Mouse (Mus musculus): ENCODE measurements around the gene Patl1.

GRCm38 (mm10) chr19:11911603-11912002 is 596 bp upstream of the Patl1 start:
- TF ChIP-seq CTCF (IDR thresholded peaks at IDR 0.05) (no peak), EP300 (IDR thresholded peaks at IDR 0.05) (no peak)
